ENCODE assay signal across 8 mouse cellular contexts in the genomic region with DNA sequence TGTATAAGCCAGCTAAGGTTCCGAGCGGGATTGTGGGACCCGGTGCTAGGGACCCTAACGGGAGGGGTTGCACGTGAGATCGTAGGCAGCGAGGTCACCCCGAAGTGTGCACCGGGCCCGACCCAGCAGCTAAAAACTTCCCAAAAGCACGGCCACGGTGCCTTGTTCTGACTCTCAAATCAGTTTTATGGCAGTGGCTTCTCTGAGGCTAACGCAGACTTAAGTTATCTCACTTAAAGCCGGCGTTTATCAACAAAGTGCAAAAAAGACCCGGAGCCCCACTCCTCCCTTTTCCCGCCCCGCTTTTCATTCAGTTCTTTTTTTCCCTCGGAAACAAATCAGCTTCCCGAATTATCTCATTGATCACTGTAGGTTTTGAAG. TPM values are rescaled to one million over a fixed set of nuclear protein-coding genes. Genes with fewer than 3 reads are reported as not detected.
DNase-seq lines count a peak whose midpoint lies in the region; ATAC-seq and TF ChIP-seq lines count a peak whose summit lies in the region.

No protein-coding gene starts in this region.

- H3K9me3 ChIP-seq in kidney, postnatal 0 days (replicated peaks; ENCODE audit: low read length): no peaks in the 10 kb centered on the region
- H3K9me3 ChIP-seq in hindbrain, postnatal 0 days (ENCODE audit: low read length): no peaks in the 10 kb centered on the region
- H3K9me3 ChIP-seq in midbrain, embryonic 16.5 days (replicated peaks; ENCODE audit: control insufficient read depth, low read length, poor library complexity, severe bottlenecking): no peaks in the 10 kb centered on the region

- no peak for TF ChIP-seq CTCF in kidney, postnatal 0 days (IDR thresholded peaks at IDR 0.05; ENCODE audit: low read depth)
- no peak for TF ChIP-seq CTCF in hindbrain, postnatal 0 days (IDR thresholded peaks at IDR 0.05; ENCODE audit: low read depth)

- WGBS in kidney, postnatal 0 days: under 1% methylated on average over 20 of the region's 20 CpGs
- 0% methylated on average over 20 of the region's 20 CpGs for WGBS in hindbrain, postnatal 0 days
- WGBS in midbrain, embryonic 16.5 days: under 1% methylated on average over 20 of the region's 20 CpGs

- H3K4me3 ChIP-seq in kidney, postnatal 0 days (replicated peaks; ENCODE audit: low read depth, low read length): peak overlapping the region; percentile 77
- H3K4me3 ChIP-seq in hindbrain, postnatal 0 days (ENCODE audit: low read length): peak overlapping the region; percentile 81
- peak overlapping the region; percentile 81 for H3K4me3 ChIP-seq in midbrain, embryonic 16.5 days (ENCODE audit: low read depth, low read length)

- peak overlapping the region; percentile 92 for H3K4me2 ChIP-seq in kidney, postnatal 0 days (ENCODE audit: low read length)
- peak overlapping the region; percentile 66 for H3K4me2 ChIP-seq in hindbrain, postnatal 0 days (ENCODE audit: low read depth, low read length)
- peak overlapping the region; percentile 74 for H3K4me2 ChIP-seq in midbrain, embryonic 16.5 days (ENCODE audit: low read length)

- peak overlapping the region; percentile 78 for H3K9ac ChIP-seq in kidney, postnatal 0 days (ENCODE audit: low read depth, low read length)
- peak overlapping the region; percentile 67 for H3K9ac ChIP-seq in hindbrain, postnatal 0 days (replicated peaks; ENCODE audit: low read length)
- peak overlapping the region; percentile 79 for H3K9ac ChIP-seq in midbrain, embryonic 16.5 days (ENCODE audit: low read depth, low read length)

- no peaks in the 10 kb centered on the region for H3K36me3 ChIP-seq in kidney, postnatal 0 days (ENCODE audit: insufficient read depth, low read length)
- no peaks in the 10 kb centered on the region for H3K36me3 ChIP-seq in hindbrain, postnatal 0 days (ENCODE audit: insufficient read depth, low read length)
- no peaks in the 10 kb centered on the region for H3K36me3 ChIP-seq in midbrain, embryonic 16.5 days (ENCODE audit: control insufficient read depth, insufficient read depth, low read length)

- no peak for ATAC-seq in kidney, postnatal 0 days (replicated peaks; ENCODE audit: low FRiP score, low read depth)
- ATAC-seq in common myeloid progenitor, adult 5-6 weeks (replicated peaks; ENCODE audit: low read depth, poor library complexity, severe bottlenecking): peak; percentile 2; the same call in 1 of the 2 replicates
- no peak for ATAC-seq in hindbrain, postnatal 0 days
- no peak for ATAC-seq in midbrain, embryonic 16.5 days

- peak overlapping the region; percentile 82 for H3K27ac ChIP-seq in kidney, postnatal 0 days
- peak overlapping the region; percentile 90 for H3K27ac ChIP-seq in hindbrain, postnatal 0 days
- peak overlapping the region; percentile 88 for H3K27ac ChIP-seq in midbrain, embryonic 16.5 days (ENCODE audit: low read length)

- peaks cover 19% of the 10 kb centered on the region for H3K4me1 ChIP-seq in kidney, postnatal 0 days (replicated peaks; ENCODE audit: insufficient read depth, low read length)
- H3K4me1 ChIP-seq in hindbrain, postnatal 0 days (ENCODE audit: insufficient read depth, low read length): peaks cover 7% of the 10 kb centered on the region
- H3K4me1 ChIP-seq in midbrain, embryonic 16.5 days (ENCODE audit: control insufficient read depth, insufficient read depth, low read length): peaks cover 20% of the 10 kb centered on the region

- H3K27me3 ChIP-seq in kidney, postnatal 0 days (ENCODE audit: insufficient read depth, low read length): no peaks in the 10 kb centered on the region
- no peaks in the 10 kb centered on the region for H3K27me3 ChIP-seq in hindbrain, postnatal 0 days (ENCODE audit: insufficient read depth, low read length)
- no peaks in the 10 kb centered on the region for H3K27me3 ChIP-seq in midbrain, embryonic 16.5 days (ENCODE audit: control insufficient read depth, insufficient read depth, low read depth, low read length)

- DNase-seq in kidney, postnatal 0 days (ENCODE audit: low spot score): no peak
- DNase-seq in kidney, postnatal 10 days: no peak
- no peak for DNase-seq in hindbrain, postnatal 0 days (ENCODE audit: low spot score)
- DNase-seq in urinary bladder, adult 2 months (ENCODE audit: low spot score): no peak
- no peak for DNase-seq in gastrocnemius, adult 18-20 months (ENCODE audit: low spot score)
- DNase-seq in urinary bladder, postnatal 36 days (ENCODE audit: low spot score in 2 of 2): no peak

RNA-seq across cellular contexts. Expression of a gene that starts 0.5 kb away (rescaled TPM):
- 12.1 and 14.4 TPM in 2 replicates for polyA plus RNA-seq in kidney, postnatal 0 days (2015; fragmentation: Nextera tagmentation; extraction: Ambion mirVana)
- 10.3 and 17.2 TPM in 2 replicates for total RNA-seq in common myeloid progenitor, adult 5-6 weeks (2017)
- total RNA-seq in hindbrain, postnatal 0 days (2014; rRNA removed): 17.0 and 28.5 TPM in 2 replicates
- 16.0 and 18.4 TPM in 2 replicates for polyA plus RNA-seq in hindbrain, postnatal 0 days (2015; fragmentation: Nextera tagmentation; extraction: Ambion mirVana)
- polyA plus RNA-seq in midbrain, embryonic 16.5 days (2015; fragmentation: Nextera tagmentation; extraction: Ambion mirVana): 27.3 and 34.3 TPM in 2 replicates
- 14.7 and 17.9 TPM in 2 replicates for polyA plus RNA-seq in urinary bladder, adult 2 months (2012; rRNA removed)
- 10 to 100 TPM; 46.0 to 76.3 TPM for total RNA-seq in gastrocnemius, adult 18-20 months (2021)

RNA-seq across cellular contexts. Expression of a gene that starts 20.9 kb away (rescaled TPM):
- polyA plus RNA-seq in kidney, postnatal 0 days (2015; fragmentation: Nextera tagmentation; extraction: Ambion mirVana): 0.09 TPM in 1 of 2 replicates, not detected in the other
- total RNA-seq in common myeloid progenitor, adult 5-6 weeks (2017): not detected in 2 replicates
- total RNA-seq in hindbrain, postnatal 0 days (2014; rRNA removed): 0.16 TPM in 1 of 2 replicates, not detected in the other
- 0.19 and 0.25 TPM in 2 replicates for polyA plus RNA-seq in hindbrain, postnatal 0 days (2015; fragmentation: Nextera tagmentation; extraction: Ambion mirVana)
- polyA plus RNA-seq in midbrain, embryonic 16.5 days (2015; fragmentation: Nextera tagmentation; extraction: Ambion mirVana): 0.09 TPM in 1 of 2 replicates, not detected in the other
- 0.17 and 0.21 TPM in 2 replicates for polyA plus RNA-seq in urinary bladder, adult 2 months (2012; rRNA removed)
- total RNA-seq in gastrocnemius, adult 18-20 months (2021): not detected
